Mouse (Mus musculus) lung, adult 18-20 months (tissue): ENCODE data around the gene Abi2.
"Not testable (repeated sequence)": the region's sequence is repeated elsewhere in the genome, so short reads cannot be mapped to it uniquely, and the experiment has no call there.

Experiments used
- DNase-seq, 2 experiments: peaks; one replicate each; pipeline ENCODE4 v3.0.0; 2022; ENCODE audit warnings: mixed read lengths in 2 of 2

Abi2 gene

GRCm38 (mm10) chr1:60409168-60409828 lies at the start of gene Abi2:
TSS of gene Abi2 (plus strand) at chr1:60409619.
- DNase-seq = peak; percentile 91 to 93

GRCm38 (mm10) chr1:60361626-60362025 lies 47.8 kb upstream of the Abi2 start:
- DNase-seq = no peak

GRCm38 (mm10) chr1:60376556-60376955 lies 32.9 kb upstream of the Abi2 start:
- DNase-seq = no peak

GRCm38 (mm10) chr1:60381910-60382309 lies 27.5 kb upstream of the Abi2 start:
- DNase-seq = no peak

GRCm38 (mm10) chr1:60404848-60405247 lies 4.6 kb upstream of the Abi2 start:
- DNase-seq = peak in 1 of 2 experiments; percentile 36

- DNase-seq = no peak
Measured at GRCm38 (mm10) chr1:60408501-60409167, 785 bp upstream of the Abi2 start.

GRCm38 (mm10) chr1:60409928-60410817 lies 754 bp downstream of the Abi2 start:
- peak; percentile 24 to 38 for DNase-seq

- DNase-seq = peak in 1 of 2 experiments; percentile 3
Measured at GRCm38 (mm10) chr1:60416724-60417123, 7.3 kb downstream of the Abi2 start.

- no peak for DNase-seq
Measured at GRCm38 (mm10) chr1:60423882-60424281, 14.5 kb downstream of the Abi2 start.

GRCm38 (mm10) chr1:60428341-60428740 lies 18.9 kb downstream of the Abi2 start:
- no peak for DNase-seq

GRCm38 (mm10) chr1:60428932-60429331 lies 19.5 kb downstream of the Abi2 start:
- peak; percentile 21 to 28 for DNase-seq

- DNase-seq = no peak
Measured at GRCm38 (mm10) chr1:60431531-60431930, 22.1 kb downstream of the Abi2 start.

- DNase-seq = no peak
Measured at GRCm38 (mm10) chr1:60432497-60432896, 23.1 kb downstream of the Abi2 start.

GRCm38 (mm10) chr1:60441438-60441837 lies 32.0 kb downstream of the Abi2 start:
- DNase-seq = not testable (repeated sequence)

- DNase-seq = no peak
Measured at GRCm38 (mm10) chr1:60447067-60447466, 37.6 kb downstream of the Abi2 start.

- DNase-seq = no peak
Measured at GRCm38 (mm10) chr1:60449896-60450295, 40.5 kb downstream of the Abi2 start.

GRCm38 (mm10) chr1:60460623-60461022 lies 51.2 kb downstream of the Abi2 start:
- no peak for DNase-seq

GRCm38 (mm10) chr1:60469491-60469890 lies 60.1 kb downstream of the Abi2 start:
- DNase-seq = no peak

- DNase-seq = no peak
Measured at GRCm38 (mm10) chr1:60470541-60470940, 61.1 kb downstream of the Abi2 start.

GRCm38 (mm10) chr1:60481561-60481960 lies 72.1 kb downstream of the Abi2 start:
- no peak for DNase-seq

- DNase-seq = no peak
Measured at GRCm38 (mm10) chr1:60482881-60483280, 73.5 kb downstream of the Abi2 start.

- DNase-seq = no peak
Measured at GRCm38 (mm10) chr1:60485649-60486048, 76.2 kb downstream of the Abi2 start.

- DNase-seq = no peak
Measured at GRCm38 (mm10) chr1:60488635-60489034, 79.2 kb downstream of the Abi2 start.
